Mouse (Mus musculus) brain, embryonic 18.5 days (tissue): Measurements from ENCODE around the gene 4921536K21Rik.

ENCODE experiments used
- DNase-seq: peaks from one replicate; pipeline ENCODE4 v3.0.0-alpha.2; 2012; ENCODE audit warnings: low read depth, low spot score

The 4921536K21Rik gene

GRCm38 (mm10) chr11:3855846-3856245 is 39.1 kb downstream of the 4921536K21Rik start:
- no peak for DNase-seq

- DNase-seq, result no peak
These were observed 40.7 kb downstream of the 4921536K21Rik start for GRCm38 (mm10) chr11:3854156-3854555.

DNA sequence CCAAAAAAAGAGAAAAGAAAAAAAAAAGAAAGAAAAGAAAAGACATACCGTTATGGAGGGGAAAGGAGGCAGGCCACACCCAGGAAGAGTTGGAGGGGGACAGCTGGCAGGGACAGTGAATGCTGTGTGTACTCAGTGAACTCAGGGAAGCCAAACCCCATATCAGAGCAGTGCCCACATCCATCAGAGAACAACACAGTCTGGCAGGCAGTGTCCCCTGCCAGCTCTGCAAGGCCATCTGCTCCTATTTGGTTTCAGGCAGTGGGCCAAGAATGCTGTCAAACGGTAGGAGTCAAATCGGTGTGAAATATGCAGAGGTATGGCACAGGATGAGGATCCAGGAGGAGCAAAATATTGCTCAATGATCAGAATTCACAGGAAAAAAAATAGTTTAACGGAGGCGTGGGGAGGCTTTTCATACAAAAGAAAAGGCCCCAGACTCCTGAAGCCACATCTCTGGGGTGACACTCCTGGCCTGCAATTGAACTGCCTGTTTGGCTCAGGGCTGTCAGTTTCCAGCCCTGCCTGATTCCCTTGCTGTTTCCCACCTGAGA is 41.3 kb downstream of the 4921536K21Rik start:
- peak; percentile 45 for DNase-seq

- DNase-seq, result no peak
These were observed 41.9 kb downstream of the 4921536K21Rik start for GRCm38 (mm10) chr11:3853031-3853430.

DNA sequence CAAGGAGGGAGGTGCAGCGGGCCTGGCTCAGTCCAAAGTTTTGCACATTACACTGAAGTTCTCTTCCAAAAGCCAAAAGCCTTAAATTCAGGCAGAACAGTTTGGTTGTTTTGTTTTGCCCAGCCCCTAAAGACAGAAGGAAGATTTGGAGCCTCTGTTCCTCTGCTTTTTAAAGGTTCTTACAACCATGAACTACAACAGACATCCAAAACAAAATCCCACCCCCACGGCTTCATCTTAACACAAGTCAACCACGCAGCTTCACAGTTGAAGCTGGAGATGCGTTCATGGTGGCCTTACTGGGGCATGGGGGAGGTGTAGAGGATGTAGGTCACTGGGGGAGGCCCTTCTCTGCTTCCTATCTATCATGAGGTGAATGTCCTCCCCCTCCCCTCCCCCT is 43.0 kb downstream of the 4921536K21Rik start:
- no peak for DNase-seq

DNA sequence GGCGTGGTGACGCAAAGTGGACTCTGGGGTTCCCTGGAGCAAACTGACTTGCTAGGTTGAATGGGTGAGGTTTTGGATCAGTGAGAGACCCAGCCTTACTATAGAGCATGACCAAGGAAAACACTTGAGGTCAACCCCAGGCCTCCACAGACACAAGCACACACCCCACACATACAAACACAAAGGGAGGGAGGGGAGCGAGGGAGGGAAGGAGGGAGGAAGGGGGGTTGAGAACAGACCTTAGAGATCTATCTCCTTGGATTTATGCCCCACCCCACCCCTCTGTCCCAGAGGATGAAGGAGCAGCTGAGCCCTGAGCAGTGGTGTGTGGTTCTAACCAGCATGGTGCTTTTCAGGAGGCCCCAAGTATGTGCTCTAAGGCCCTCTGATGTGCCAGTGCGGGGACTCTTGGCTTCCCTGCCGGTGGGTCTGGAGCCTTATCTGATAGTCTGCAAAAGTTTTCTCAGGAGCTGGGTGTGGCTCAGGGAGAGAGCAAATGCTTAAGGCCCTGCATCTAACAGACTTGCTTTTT is 44.1 kb downstream of the 4921536K21Rik start:
- DNase-seq, result no peak

GRCm38 (mm10) chr11:3850315-3850614 is 44.6 kb downstream of the 4921536K21Rik start:
- no peak for DNase-seq

- DNase-seq, result no peak
These were observed 45.2 kb downstream of the 4921536K21Rik start for GRCm38 (mm10) chr11:3849469-3850314.

DNA sequence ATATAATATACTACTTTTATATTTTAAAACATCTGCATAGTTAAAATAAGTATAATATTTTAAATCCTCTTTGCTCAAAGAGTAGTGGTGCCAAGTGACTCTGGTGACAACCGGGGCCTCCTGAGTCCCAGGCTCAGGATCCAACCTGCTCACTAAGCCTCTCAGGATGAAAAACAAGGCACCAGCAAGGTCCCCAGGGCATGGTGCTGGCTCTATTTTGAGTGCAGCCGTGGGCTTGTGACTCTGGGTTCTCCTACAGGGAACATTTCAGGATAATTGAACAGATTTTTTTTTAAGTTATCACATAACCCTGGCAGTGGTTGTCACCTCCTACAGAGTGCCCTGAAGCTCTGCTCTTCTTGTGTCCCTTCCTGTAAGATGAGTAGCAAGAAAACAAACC is 48.5 kb downstream of the 4921536K21Rik start:
- no peak for DNase-seq

DNA sequence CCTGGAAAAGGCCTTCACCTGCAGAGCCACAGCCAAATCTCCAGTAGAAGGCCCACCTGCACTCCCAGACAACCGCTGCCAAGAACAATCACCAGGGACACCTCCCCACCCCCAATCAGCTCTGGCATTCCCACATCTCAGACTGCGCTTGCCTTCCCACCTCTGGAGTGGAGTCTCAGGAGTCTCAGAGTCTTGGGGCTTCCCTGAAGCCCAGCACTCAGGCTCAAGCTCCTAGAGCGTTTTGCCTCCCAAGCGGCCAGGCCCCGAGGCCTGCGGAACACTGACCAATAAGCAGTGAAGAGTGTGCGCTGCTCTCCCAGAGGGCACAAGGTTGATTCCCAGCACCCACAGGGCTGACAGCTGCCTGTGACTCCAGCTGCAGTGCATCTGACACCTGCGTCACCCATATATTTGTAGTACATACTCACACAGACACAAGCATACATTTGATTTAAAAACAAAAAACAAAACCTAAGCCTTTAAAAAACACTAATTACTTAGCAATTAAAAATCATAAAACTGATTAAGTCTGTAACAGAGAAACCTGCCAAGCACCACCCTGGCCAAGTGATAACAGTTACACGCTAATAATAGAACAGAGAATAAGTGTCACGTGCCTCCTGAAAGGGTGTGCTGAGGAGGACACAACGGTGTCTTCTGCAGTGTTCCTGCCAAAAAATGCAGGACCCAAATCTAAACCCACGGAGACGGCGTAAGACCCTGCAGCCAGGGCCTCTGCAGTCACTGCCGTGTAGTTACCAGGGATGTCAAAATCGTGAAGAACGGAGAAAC is 50.8 kb downstream of the 4921536K21Rik start:
- DNase-seq, result no peak
